Mouse (Mus musculus): ENCODE measurements at regions not wholly inside any gene's neighbourhood (a gene's known extent, or its start where the extent isn't known, plus 50 kb on each side); places are given as distances from the start of the nearest gene placed in this dataset.

DNA sequence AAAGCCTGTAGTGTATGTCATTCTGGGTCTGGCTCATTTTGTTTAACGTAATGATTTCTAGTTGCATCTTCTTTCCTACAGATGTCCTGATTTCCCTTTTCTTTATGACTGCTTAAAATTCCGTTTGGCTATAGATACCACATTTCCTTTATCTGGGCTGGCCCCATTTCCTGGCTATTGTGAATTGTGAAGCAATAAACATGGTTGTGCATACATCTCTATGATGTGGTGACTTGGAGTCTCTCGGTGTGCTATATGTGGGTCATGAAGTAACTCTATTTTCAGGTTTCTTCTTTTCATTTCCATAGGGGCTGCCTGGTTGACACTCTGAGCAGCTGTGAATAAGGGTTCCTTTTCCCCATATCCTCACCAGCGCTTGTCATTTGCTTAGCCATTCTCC lies 336.7 kb upstream of the Tbl1xr1 start:
- no peak for TF ChIP-seq CTCF (IDR thresholded peaks at IDR 0.05; ENCODE audit: low read depth)
- no peak for TF ChIP-seq EP300 (IDR thresholded peaks at IDR 0.05; ENCODE audit: low read depth)
- H3K9ac ChIP-seq (replicated peaks; ENCODE audit: low read depth, low read length), result no peak overlapping the region
- WGBS, result 69% methylated on average over 4 of the region's 4 CpGs
- DNase-seq (ENCODE audit: low spot score), result no peak
- ATAC-seq (ENCODE audit: insufficient read depth, low read depth), result no peak
- H3K36me3 ChIP-seq (replicated peaks; ENCODE audit: control insufficient read depth, insufficient read depth, low read length), result no peaks in the 10 kb centered on the region
- H3K27ac ChIP-seq (ENCODE audit: low read depth), result no peak overlapping the region
- H3K27me3 ChIP-seq (ENCODE audit: control insufficient read depth, insufficient read depth, low read length), result no peaks in the 10 kb centered on the region
- no peaks in the 10 kb centered on the region for H3K4me1 ChIP-seq (ENCODE audit: control insufficient read depth, insufficient read depth)
- H3K9me3 ChIP-seq (replicated peaks; ENCODE audit: control insufficient read depth, low read length), result peaks cover 4% of the 10 kb centered on the region; the same call in 1 of the 2 replicates
- H3K4me2 ChIP-seq (ENCODE audit: low read depth, low read length), result no peak overlapping the region
- no peak overlapping the region for H3K4me3 ChIP-seq (ENCODE audit: low read depth, low read length)

DNA sequence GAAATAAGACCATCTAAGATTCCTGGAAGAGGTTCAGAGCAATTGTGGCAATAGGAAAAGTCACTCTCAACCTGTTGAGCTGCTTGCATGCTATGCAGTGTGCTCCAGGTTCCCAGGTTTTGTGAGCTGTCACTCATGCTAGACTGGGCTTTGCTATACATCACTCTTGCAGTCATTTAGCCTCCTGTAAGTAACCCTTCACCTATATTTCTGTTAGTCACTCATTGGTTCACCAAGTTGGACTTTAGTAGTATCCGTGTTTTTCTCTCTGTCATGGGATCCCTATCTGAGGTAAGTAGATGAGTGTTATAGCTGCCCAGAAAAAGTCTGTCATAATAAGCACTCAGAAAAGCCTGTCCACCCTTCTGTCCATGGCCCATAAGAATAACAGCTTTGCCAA lies 332.3 kb upstream of the Tbl1xr1 start:
- WGBS, result 63% methylated on average over 1 of the region's 1 CpGs
- no peak overlapping the region for H3K27ac ChIP-seq (ENCODE audit: low read depth)
- no peak overlapping the region for H3K9ac ChIP-seq (replicated peaks; ENCODE audit: low read depth, low read length)
- DNase-seq (ENCODE audit: low spot score), result no peak
- H3K27me3 ChIP-seq (ENCODE audit: control insufficient read depth, insufficient read depth, low read length), result no peaks in the 10 kb centered on the region
- no peak for TF ChIP-seq EP300 (IDR thresholded peaks at IDR 0.05; ENCODE audit: low read depth)
- TF ChIP-seq CTCF (IDR thresholded peaks at IDR 0.05; ENCODE audit: low read depth), result no peak
- H3K4me1 ChIP-seq (ENCODE audit: control insufficient read depth, insufficient read depth), result no peaks in the 10 kb centered on the region
- H3K4me3 ChIP-seq (ENCODE audit: low read depth, low read length), result no peak overlapping the region
- ATAC-seq (ENCODE audit: insufficient read depth, low read depth), result no peak
- no peak overlapping the region for H3K4me2 ChIP-seq (ENCODE audit: low read depth, low read length)
- no peaks in the 10 kb centered on the region for H3K9me3 ChIP-seq (replicated peaks; ENCODE audit: control insufficient read depth, low read length)
- H3K36me3 ChIP-seq (replicated peaks; ENCODE audit: control insufficient read depth, insufficient read depth, low read length), result no peaks in the 10 kb centered on the region

DNA sequence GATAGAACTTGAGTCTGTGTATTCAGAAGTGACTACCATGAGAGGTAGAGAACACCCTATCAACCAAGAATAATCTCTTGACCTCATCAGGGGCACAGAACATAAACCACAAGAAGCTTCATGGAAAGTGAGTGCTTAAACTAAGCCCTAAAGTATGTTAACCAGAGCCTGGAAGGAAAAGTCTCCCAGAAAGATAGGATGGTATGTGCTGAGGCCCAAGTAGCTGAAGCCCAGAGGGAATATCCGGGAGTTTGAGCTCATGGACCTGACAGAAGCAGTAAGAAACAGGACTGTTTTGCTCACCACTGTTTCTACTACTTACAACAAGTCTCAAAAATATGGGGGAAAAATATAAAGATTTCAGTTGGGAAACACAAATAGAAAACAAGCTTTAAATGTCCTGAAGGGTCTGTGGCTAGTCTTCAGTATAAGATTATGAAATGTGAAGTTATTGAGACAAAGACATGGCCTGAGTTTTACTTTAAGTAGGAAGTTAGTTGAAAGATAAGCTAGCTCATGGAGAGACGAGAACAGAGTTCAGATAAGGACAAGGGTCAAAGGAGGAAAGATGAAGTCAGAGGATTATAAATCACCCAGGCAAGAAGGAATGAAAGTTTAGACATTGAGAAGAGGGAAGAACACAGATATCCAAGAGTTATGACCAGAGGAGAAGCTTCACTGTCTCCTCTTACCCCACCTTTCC lies 315.8 kb upstream of the Tbl1xr1 start:
- Histone ChIP-seq H3K27me3 (ENCODE audit: control insufficient read depth, insufficient read depth, low read length) (no peaks in the 10 kb centered on the region), H3K4me1 (ENCODE audit: control insufficient read depth, insufficient read depth) (no peaks in the 10 kb centered on the region), H3K27ac (ENCODE audit: low read depth) (no peak overlapping the region), H3K9ac (replicated peaks; ENCODE audit: low read depth, low read length) (no peak overlapping the region), H3K36me3 (replicated peaks; ENCODE audit: control insufficient read depth, insufficient read depth, low read length) (no peaks in the 10 kb centered on the region), H3K4me2 (ENCODE audit: low read depth, low read length) (no peak overlapping the region), H3K9me3 (replicated peaks; ENCODE audit: control insufficient read depth, low read length) (no peaks in the 10 kb centered on the region), H3K4me3 (ENCODE audit: low read depth, low read length) (no peak overlapping the region)
- no peak for DNase-seq (ENCODE audit: low spot score)
- WGBS, result 36% methylated on average over 2 of the region's 2 CpGs
- TF ChIP-seq EP300 (IDR thresholded peaks at IDR 0.05; ENCODE audit: low read depth), result no peak
- TF ChIP-seq CTCF (IDR thresholded peaks at IDR 0.05; ENCODE audit: low read depth), result no peak
- ATAC-seq (ENCODE audit: insufficient read depth, low read depth), result no peak

DNA sequence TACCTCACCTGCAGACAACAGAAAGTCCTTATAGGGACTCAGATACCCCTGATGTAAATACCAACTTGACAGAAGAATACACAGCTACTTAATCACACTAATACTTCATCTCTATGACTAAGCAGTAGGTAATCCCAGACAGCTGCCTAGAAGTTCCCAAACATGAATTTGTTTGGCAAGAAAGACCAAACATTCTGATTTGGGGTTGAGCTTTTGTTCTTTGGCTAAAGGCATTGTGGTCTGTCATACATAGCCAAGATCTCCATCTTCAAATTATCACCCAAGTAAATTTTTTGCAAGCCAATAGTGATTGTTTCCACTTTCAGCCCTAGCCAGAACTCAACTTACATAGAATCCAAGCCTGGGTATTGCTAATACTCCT lies 315.2 kb upstream of the Tbl1xr1 start:
- no peak overlapping the region for H3K9ac ChIP-seq (replicated peaks; ENCODE audit: low read depth, low read length)
- no peaks in the 10 kb centered on the region for H3K9me3 ChIP-seq (replicated peaks; ENCODE audit: control insufficient read depth, low read length)
- H3K36me3 ChIP-seq (replicated peaks; ENCODE audit: control insufficient read depth, insufficient read depth, low read length), result no peaks in the 10 kb centered on the region
- no peak overlapping the region for H3K4me2 ChIP-seq (ENCODE audit: low read depth, low read length)
- no peak overlapping the region for H3K4me3 ChIP-seq (ENCODE audit: low read depth, low read length)
- TF ChIP-seq CTCF (IDR thresholded peaks at IDR 0.05; ENCODE audit: low read depth), result no peak
- no peak for TF ChIP-seq EP300 (IDR thresholded peaks at IDR 0.05; ENCODE audit: low read depth)
- ATAC-seq (ENCODE audit: insufficient read depth, low read depth) (no peak), DNase-seq (ENCODE audit: low spot score) (no peak)
- no peaks in the 10 kb centered on the region for H3K4me1 ChIP-seq (ENCODE audit: control insufficient read depth, insufficient read depth)
- H3K27me3 ChIP-seq (ENCODE audit: control insufficient read depth, insufficient read depth, low read length), result no peaks in the 10 kb centered on the region
- H3K27ac ChIP-seq (ENCODE audit: low read depth), result no peak overlapping the region

DNA sequence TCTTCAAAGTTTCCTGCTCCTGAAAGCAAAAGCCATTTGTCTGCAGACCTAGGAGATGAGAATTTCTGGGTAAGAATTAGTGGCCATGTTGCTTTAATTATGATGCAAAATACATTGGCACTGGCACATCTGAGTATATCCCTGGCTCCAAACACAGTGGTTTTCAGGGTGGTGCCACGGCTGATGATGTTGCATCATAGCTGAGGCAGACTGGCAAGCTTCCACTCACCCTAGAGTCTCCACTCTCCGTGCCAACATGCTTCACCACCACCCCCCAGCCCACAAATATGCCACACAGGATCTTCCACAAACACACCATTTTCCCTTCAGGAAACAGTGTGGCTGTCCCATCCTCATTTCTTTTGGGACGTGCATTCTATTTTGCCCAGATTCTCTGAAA lies 314.5 kb upstream of the Tbl1xr1 start:
- no peak for TF ChIP-seq CTCF (IDR thresholded peaks at IDR 0.05; ENCODE audit: low read depth)
- no peak for TF ChIP-seq EP300 (IDR thresholded peaks at IDR 0.05; ENCODE audit: low read depth)
- H3K4me3 ChIP-seq (ENCODE audit: low read depth, low read length), result no peak overlapping the region
- no peak overlapping the region for H3K9ac ChIP-seq (replicated peaks; ENCODE audit: low read depth, low read length)
- no peak for DNase-seq (ENCODE audit: low spot score)
- no peaks in the 10 kb centered on the region for H3K9me3 ChIP-seq (replicated peaks; ENCODE audit: control insufficient read depth, low read length)
- H3K36me3 ChIP-seq (replicated peaks; ENCODE audit: control insufficient read depth, insufficient read depth, low read length), result no peaks in the 10 kb centered on the region
- H3K4me1 ChIP-seq (ENCODE audit: control insufficient read depth, insufficient read depth), result no peaks in the 10 kb centered on the region
- no peak for ATAC-seq (ENCODE audit: insufficient read depth, low read depth)
- WGBS, result 71% methylated on average over 3 of the region's 3 CpGs
- H3K27me3 ChIP-seq (ENCODE audit: control insufficient read depth, insufficient read depth, low read length), result no peaks in the 10 kb centered on the region
- no peak overlapping the region for H3K27ac ChIP-seq (ENCODE audit: low read depth)
- no peak overlapping the region for H3K4me2 ChIP-seq (ENCODE audit: low read depth, low read length)

DNA sequence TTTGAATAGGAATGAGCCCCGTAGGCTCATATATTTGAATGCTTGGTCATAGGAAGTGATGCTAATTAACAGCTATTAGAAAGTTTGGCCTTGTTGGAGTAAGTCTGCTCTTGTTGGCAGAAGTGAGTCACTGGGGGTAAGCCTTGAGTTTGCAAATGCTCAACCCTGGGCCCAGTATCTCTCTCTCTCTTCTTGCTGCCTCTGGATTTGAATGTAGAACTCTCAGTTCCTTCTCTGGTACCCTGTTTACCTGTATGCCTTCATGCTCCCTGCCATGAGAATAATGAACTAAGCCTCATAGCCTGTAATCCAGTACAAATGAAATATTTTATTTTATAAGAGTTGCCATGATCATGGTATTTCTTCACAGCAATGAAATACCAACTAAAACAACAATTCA lies 308.4 kb upstream of the Tbl1xr1 start:
- Histone ChIP-seq H3K27ac (ENCODE audit: low read depth) (no peak overlapping the region), H3K9ac (replicated peaks; ENCODE audit: low read depth, low read length) (no peak overlapping the region), H3K4me2 (ENCODE audit: low read depth, low read length) (no peak overlapping the region), H3K9me3 (replicated peaks; ENCODE audit: control insufficient read depth, low read length) (no peaks in the 10 kb centered on the region), H3K36me3 (replicated peaks; ENCODE audit: control insufficient read depth, insufficient read depth, low read length) (no peaks in the 10 kb centered on the region), H3K4me3 (ENCODE audit: low read depth, low read length) (no peak overlapping the region), H3K27me3 (ENCODE audit: control insufficient read depth, insufficient read depth, low read length) (no peaks in the 10 kb centered on the region), H3K4me1 (ENCODE audit: control insufficient read depth, insufficient read depth) (no peaks in the 10 kb centered on the region)
- no peak for DNase-seq (ENCODE audit: low spot score)
- TF ChIP-seq EP300 (IDR thresholded peaks at IDR 0.05; ENCODE audit: low read depth) (no peak), CTCF (IDR thresholded peaks at IDR 0.05; ENCODE audit: low read depth) (no peak)
- whole genome bisulfite sequencing, result 79% methylated on average over 1 of the region's 1 CpGs
- ATAC-seq (ENCODE audit: insufficient read depth, low read depth), result no peak

Data from heart, postnatal 0 days (tissue).